Mouse (Mus musculus) embryonic fibroblast, embryonic 13.5 days (primary cell): ENCODE results near the gene Cstf2t. TPM values are rescaled to one million over a fixed set of nuclear protein-coding genes. Genes with fewer than 3 reads are reported as not detected.
A peak's percentile ranks its signal among the peaks of the same experiment; 100 is the strongest.

ENCODE experiments used
- H3K27ac ChIP-seq: 2 replicates; pipeline ENCODE4 v1.5.1; 2012; ENCODE audit warnings: low read length, control low read depth, inconsistent platforms; ENCODE audit not compliant: insufficient read depth
- H3K4me1 ChIP-seq: 2 replicates; pipeline ENCODE4 v1.6.1; 2011; ENCODE audit warnings: low read length; ENCODE audit not compliant: control insufficient read depth, insufficient read depth
- H3K4me3 ChIP-seq: 2 replicates; pipeline ENCODE4 v1.5.1; 2011; ENCODE audit warnings: mild to moderate bottlenecking, control low read depth, low read length; ENCODE audit not compliant: insufficient read depth
- CTCF ChIP-seq: IDR thresholded peaks from 2 replicates; pipeline ENCODE4 v1.5.1; 2011; ENCODE audit warnings: mild to moderate bottlenecking, control low read depth, low read length, moderate library complexity, borderline replicate concordance; ENCODE audit not compliant: insufficient read depth
- POLR2A ChIP-seq: IDR thresholded peaks from 2 replicates; pipeline ENCODE4 v1.6.1; 2011; ENCODE audit warnings: low read depth, mild to moderate bottlenecking, control low read depth, low read length, moderate library complexity
- polyA plus RNA-seq: library from polyadenylated mRNA; stranded (reverse); fragments of >200 nt; gene quantifications from 2 replicates; pipeline ENCODE4 v1.2.4, GENCODE M21; 2011; ENCODE audit warnings: low read depth; ENCODE audit not compliant: missing spikeins, insufficient read length

Gene Cstf2t
- polyA plus RNA-seq, 1 experiment: 28.4 TPM

DNA sequence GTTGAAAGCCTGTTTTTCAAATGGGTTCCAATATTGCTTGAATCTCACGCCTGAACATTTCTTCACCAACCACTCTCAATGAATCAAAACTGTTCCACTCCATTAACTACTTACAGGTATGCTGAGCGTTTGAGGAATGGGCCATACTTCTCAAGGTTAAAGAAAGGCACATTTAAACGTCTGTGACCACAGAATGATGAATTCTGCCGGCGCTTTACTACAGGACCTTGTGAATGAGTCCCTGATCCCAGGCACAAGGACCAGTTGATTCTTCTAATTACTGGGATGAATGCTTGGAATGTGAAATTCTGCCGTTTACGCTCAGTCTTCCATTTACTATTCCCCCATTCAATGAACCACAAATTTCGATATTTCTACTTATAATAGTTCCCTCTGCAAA lies 50.0 kb downstream of the Cstf2t start:
- H3K4me1 ChIP-seq: peaks cover 7% of the 10 kb centered on the region
- H3K27ac ChIP-seq: no peak overlapping the region
- H3K4me3 ChIP-seq: no peak overlapping the region
- TF ChIP-seq POLR2A (no peak), CTCF (no peak)

DNA sequence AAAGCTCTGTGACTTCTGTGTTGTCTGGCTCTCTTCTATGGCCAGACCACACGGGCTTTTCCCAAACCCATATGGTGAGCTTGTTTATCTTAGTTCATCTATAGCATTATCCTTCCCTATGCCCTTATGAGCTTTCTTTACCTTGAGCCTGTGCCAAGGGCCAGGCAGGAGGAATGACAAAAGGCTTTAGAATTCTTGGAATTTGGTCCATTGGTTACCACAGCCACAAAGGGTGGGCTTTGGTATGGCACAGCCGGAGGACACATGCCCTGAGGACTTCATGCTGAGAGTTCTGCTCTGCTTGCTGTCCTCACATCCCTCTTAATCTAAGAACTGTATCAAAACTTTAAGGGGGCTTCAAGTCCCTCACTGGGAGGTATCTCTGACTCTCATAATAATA lies 53.7 kb downstream of the Cstf2t start:
- no peak overlapping the region for H3K4me3 ChIP-seq
- peaks cover 7% of the 10 kb centered on the region for H3K4me1 ChIP-seq

More for the DNA sequence above, 53.7 kb downstream of the Cstf2t start:
- 0 out of 2 replicates have a peak overlapping the region, but pooled peaks have one; percentile 41 for H3K27ac ChIP-seq
- TF ChIP-seq CTCF: no peak
- TF ChIP-seq POLR2A: no peak
